Comparison of ENCODE assay signal across 26 mouse cellular contexts in the genomic region with DNA sequence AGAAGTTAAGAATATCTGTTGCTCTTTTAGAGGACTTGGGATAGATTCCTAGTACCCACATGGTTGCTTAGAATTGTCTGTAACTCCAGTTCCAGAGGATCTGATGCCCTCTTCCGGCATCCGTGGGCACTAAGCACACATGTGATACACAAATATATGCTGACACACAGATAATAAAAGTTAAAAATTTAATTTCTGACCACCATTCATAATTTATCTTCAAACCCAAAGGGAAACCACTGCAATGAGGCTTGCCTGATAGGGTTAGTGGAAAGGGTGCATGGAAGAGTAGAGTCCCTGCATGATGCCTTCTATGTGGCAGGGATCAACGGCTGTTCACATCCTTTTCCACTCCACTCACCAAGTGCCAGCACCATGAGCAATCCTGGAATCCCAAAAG. TPM values are rescaled to one million over a fixed set of nuclear protein-coding genes. Genes with fewer than 3 reads are reported as not detected.
DNase-seq lines count a peak whose midpoint lies in the region; ATAC-seq and TF ChIP-seq lines count a peak whose summit lies in the region.
"Had no signal": no experiment of that assay in that cellular context is flagged by ENCODE, and none has a peak within 500 bp of the region (broad histone marks: within the 10 kb centered on the region; RNA-seq: fewer than 3 reads in every experiment).

No protein-coding gene starts in this region.

- no peaks in the 10 kb centered on the region for H3K4me1 ChIP-seq in forebrain, embryonic 15.5 days
- no peaks in the 10 kb centered on the region for H3K4me1 ChIP-seq in forebrain, embryonic 12.5 days
- H3K4me1 ChIP-seq in lung, embryonic 16.5 days (replicated peaks; ENCODE audit: control insufficient read depth, insufficient read depth, low read length), result no peaks in the 10 kb centered on the region; the same call in 1 of the 2 replicates
- H3K4me1 ChIP-seq: embryonic facial prominence, embryonic 13.5 days; embryonic facial prominence, embryonic 15.5 days had no signal

- H3K36me3 ChIP-seq in forebrain, embryonic 15.5 days, result no peaks in the 10 kb centered on the region
- no peaks in the 10 kb centered on the region for H3K36me3 ChIP-seq in forebrain, embryonic 12.5 days (replicated peaks)
- no peaks in the 10 kb centered on the region for H3K36me3 ChIP-seq in lung, embryonic 16.5 days (ENCODE audit: control insufficient read depth, insufficient read depth, low read length)
- H3K36me3 ChIP-seq: embryonic facial prominence, embryonic 13.5 days; embryonic facial prominence, embryonic 15.5 days; forebrain, embryonic 10.5 days; G1E had no signal

- H3K4me2 ChIP-seq in forebrain, embryonic 15.5 days (replicated peaks), result no peak overlapping the region
- H3K4me2 ChIP-seq in forebrain, embryonic 12.5 days, result no peak overlapping the region
- H3K4me2 ChIP-seq in lung, embryonic 16.5 days (ENCODE audit: low read depth, low read length), result no peak overlapping the region
- H3K4me2 ChIP-seq: embryonic facial prominence, embryonic 13.5 days; embryonic facial prominence, embryonic 15.5 days; forebrain, embryonic 13.5 days had no signal

- no peak overlapping the region for H3K9ac ChIP-seq in forebrain, embryonic 15.5 days (replicated peaks)
- no peak overlapping the region for H3K9ac ChIP-seq in forebrain, embryonic 12.5 days
- no peak overlapping the region for H3K9ac ChIP-seq in lung, embryonic 16.5 days (ENCODE audit: low read length)
- H3K9ac ChIP-seq: embryonic facial prominence, embryonic 13.5 days; embryonic facial prominence, embryonic 15.5 days; forebrain, embryonic 13.5 days had no signal

- ATAC-seq in forebrain, embryonic 15.5 days (replicated peaks), result no peak
- no peak for ATAC-seq in forebrain, embryonic 12.5 days (ENCODE audit: low FRiP score)
- no peak for ATAC-seq in lung, embryonic 16.5 days (ENCODE audit: low read depth)
- peak; percentile 56 for ATAC-seq in common myeloid progenitor, adult 5-6 weeks (replicated peaks; ENCODE audit: low read depth, poor library complexity, severe bottlenecking)
- ATAC-seq: activated CD4-positive, CD25-positive, alpha-beta regulatory T cell, adult 4 months; CD4-positive, CD25-positive, alpha-beta regulatory T cell, adult 4 months had no signal

- no peak for DNase-seq in layer of hippocampus, adult 2 months (ENCODE audit: low spot score in 2 of 2)
- DNase-seq in layer of hippocampus, postnatal 25 days (ENCODE audit: extremely low spot score in 1 of 2, low spot score in 1 of 2), result no peak
- no peak for DNase-seq in lung, postnatal 36 days
- DNase-seq: adrenal gland, adult 8-10 months; adrenal gland, postnatal 14 days; adrenal gland, postnatal 36 days; B cell, adult 2 months; cerebellum, adult 11-12 months; cerebellum, adult 2 months; cerebellum, adult 9-10 months; cerebellum, postnatal 10 days; cerebellum, postnatal 25 days; embryo, embryonic 11 days had no signal

- H3K27ac ChIP-seq in forebrain, embryonic 15.5 days (replicated peaks), result peak overlapping the region; percentile 65; the same call in 1 of the 2 replicates
- H3K27ac ChIP-seq in forebrain, embryonic 12.5 days, result no peak overlapping the region
- H3K27ac ChIP-seq in layer of hippocampus, adult 2 months, result peak overlapping the region; percentile 83
- peak overlapping the region; percentile 72 for H3K27ac ChIP-seq in lung, embryonic 16.5 days (ENCODE audit: low read length)
- H3K27ac ChIP-seq: embryonic facial prominence, embryonic 13.5 days; embryonic facial prominence, embryonic 15.5 days; forebrain, embryonic 10.5 days had no signal

- no peak for TF ChIP-seq CTCF in layer of hippocampus, adult 2 months (conservative IDR thresholded peaks at IDR 0.05)

- H3K9me3 ChIP-seq in forebrain, embryonic 15.5 days, result no peaks in the 10 kb centered on the region
- H3K9me3 ChIP-seq in forebrain, embryonic 12.5 days, result no peaks in the 10 kb centered on the region
- H3K9me3 ChIP-seq in lung, embryonic 16.5 days (ENCODE audit: control insufficient read depth, low read length), result no peaks in the 10 kb centered on the region
- H3K9me3 ChIP-seq: embryonic facial prominence, embryonic 13.5 days; embryonic facial prominence, embryonic 15.5 days; forebrain, embryonic 10.5 days; forebrain, embryonic 13.5 days; G1E had no signal

- H3K4me3 ChIP-seq in forebrain, embryonic 15.5 days, result no peak overlapping the region
- H3K4me3 ChIP-seq in forebrain, embryonic 12.5 days (replicated peaks), result no peak overlapping the region
- H3K4me3 ChIP-seq in layer of hippocampus, adult 2 months, result no peak overlapping the region
- no peak overlapping the region for H3K4me3 ChIP-seq in lung, embryonic 16.5 days (ENCODE audit: low read length)
- H3K4me3 ChIP-seq: embryonic facial prominence, embryonic 13.5 days; embryonic facial prominence, embryonic 15.5 days; erythroblast, embryonic 14.5 days; forebrain, embryonic 10.5 days; forebrain, embryonic 13.5 days had no signal

- H3K27me3 ChIP-seq in forebrain, embryonic 15.5 days, result no peaks in the 10 kb centered on the region
- H3K27me3 ChIP-seq in forebrain, embryonic 12.5 days, result no peaks in the 10 kb centered on the region
- no peaks in the 10 kb centered on the region for H3K27me3 ChIP-seq in lung, embryonic 16.5 days (ENCODE audit: control insufficient read depth, insufficient read depth, low read depth, low read length)
- H3K27me3 ChIP-seq: embryonic facial prominence, embryonic 13.5 days; embryonic facial prominence, embryonic 15.5 days; forebrain, embryonic 13.5 days; Patski had no signal

- 96% methylated on average over 3 of the region's 3 CpGs for WGBS in forebrain, embryonic 15.5 days
- 85% methylated on average over 3 of the region's 3 CpGs for WGBS in forebrain, embryonic 12.5 days
- 89% methylated on average over 3 of the region's 3 CpGs for WGBS in lung, embryonic 16.5 days

RNA-seq across cellular contexts. Expression of a gene that starts 13.1 kb away (rescaled TPM):
- 13.2 and 13.9 TPM in 2 replicates for polyA plus RNA-seq in forebrain, embryonic 15.5 days (2015; fragmentation: Nextera tagmentation; extraction: Ambion mirVana)
- polyA plus RNA-seq in forebrain, embryonic 12.5 days (2016; fragmentation: Nextera tagmentation; extraction: Ambion mirVana), result 4.1 and 4.9 TPM in 2 replicates
- 10 to 100 TPM; 40.0 to 46.5 TPM for total RNA-seq in layer of hippocampus, adult 2 months (2021)
- 10 to 100 TPM; 35.1 to 39.8 TPM for total RNA-seq in layer of hippocampus, postnatal 25 days (2021)
- 49.4 and 58.9 TPM in 2 replicates for polyA plus RNA-seq in lung, embryonic 16.5 days (2015; fragmentation: Nextera tagmentation; extraction: Ambion mirVana)
- total RNA-seq in common myeloid progenitor, adult 5-6 weeks (2017), result 31.8 and 33.6 TPM in 2 replicates
- polyA plus RNA-seq: erythroblast, embryonic 14.5 days had no signal

RNA-seq across cellular contexts. Expression of a gene that starts 56.5 kb away (rescaled TPM):
- 55.8 and 59.1 TPM in 2 replicates for polyA plus RNA-seq in forebrain, embryonic 15.5 days (2015; fragmentation: Nextera tagmentation; extraction: Ambion mirVana)
- 66.3 TPM in 2 replicates for polyA plus RNA-seq in forebrain, embryonic 12.5 days (2016; fragmentation: Nextera tagmentation; extraction: Ambion mirVana)
- 10 to 100 TPM; 41.1 to 46.2 TPM for total RNA-seq in layer of hippocampus, adult 2 months (2021)
- total RNA-seq in layer of hippocampus, postnatal 25 days (2021), result 10 to 100 TPM; 35.8 to 37.6 TPM
- polyA plus RNA-seq in lung, embryonic 16.5 days (2015; fragmentation: Nextera tagmentation; extraction: Ambion mirVana), result 29.8 and 30.9 TPM in 2 replicates
- 32.1 and 47.8 TPM in 2 replicates for total RNA-seq in common myeloid progenitor, adult 5-6 weeks (2017)
